Mouse (Mus musculus): ENCODE measurements at regions not wholly inside any gene's neighbourhood (a gene's known extent, or its start where the extent isn't known, plus 50 kb on each side); places are given as distances from the start of the nearest gene placed in this dataset.
"Not testable (repeated sequence)": the region's sequence is repeated elsewhere in the genome, so short reads cannot be mapped to it uniquely, and the experiment has no call there.

DNA sequence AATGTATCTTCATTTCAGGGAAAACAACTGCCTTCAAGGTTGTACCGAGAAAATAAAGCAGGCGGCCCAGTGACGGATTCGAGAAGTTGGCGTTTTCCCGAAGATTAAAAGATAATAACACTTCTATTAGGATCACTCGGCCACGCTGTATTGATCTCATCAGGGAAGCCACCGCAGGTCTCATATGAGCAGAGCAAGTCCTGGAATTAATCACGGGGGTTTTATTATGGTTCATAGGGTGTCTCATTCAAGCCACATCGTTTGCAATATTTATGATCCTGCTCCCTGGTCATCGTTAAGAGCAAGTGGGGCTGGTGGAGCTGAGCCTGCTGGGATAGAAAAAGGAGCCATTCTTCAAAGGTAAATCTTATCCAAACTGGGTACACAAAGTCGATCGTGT is 466.5 kb upstream of the Cdh5 start:
- no peak for DNase-seq (ENCODE audit: low spot score)

DNA sequence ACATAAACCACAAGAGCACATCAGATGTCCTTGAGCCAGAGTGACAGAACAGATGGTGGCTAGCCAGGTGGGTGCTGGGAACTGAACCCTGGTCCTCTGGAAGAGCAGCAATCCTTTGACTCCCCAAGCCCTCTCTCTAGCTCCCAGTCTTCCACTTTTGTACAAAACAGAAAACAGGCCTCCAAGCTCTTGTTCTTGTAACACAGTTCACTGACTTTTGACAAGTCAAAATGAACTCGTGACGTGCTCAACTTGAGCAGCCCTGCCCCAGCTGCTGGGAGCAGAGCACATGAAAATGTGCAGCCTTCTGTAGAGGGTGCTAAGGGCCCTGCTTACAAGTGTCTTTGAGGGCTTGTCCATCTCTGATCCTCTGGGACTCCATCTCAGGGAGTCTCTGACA is 457.8 kb upstream of the Cdh5 start:
- DNase-seq (ENCODE audit: low spot score) = no peak

DNA sequence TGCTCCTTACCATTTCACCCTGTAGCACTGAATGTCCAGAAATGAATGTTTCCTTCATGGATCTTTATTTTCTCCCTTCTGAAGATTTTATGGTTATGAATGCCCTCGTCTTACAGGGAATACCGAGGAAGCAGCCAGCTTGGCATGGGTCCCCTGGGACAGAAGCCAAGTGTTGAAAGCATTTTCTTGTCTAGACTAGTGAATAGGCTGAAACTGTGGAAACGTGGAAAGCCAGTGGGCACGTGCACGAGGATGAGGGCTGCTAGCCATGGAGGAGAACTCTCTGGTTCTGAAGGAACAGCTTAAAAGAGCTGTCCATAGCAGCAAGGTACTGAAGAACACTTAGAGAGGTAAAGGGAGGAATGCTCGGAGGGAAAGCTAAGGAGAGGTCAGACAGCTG is 457.3 kb upstream of the Cdh5 start:
- peak; percentile 63 for DNase-seq (ENCODE audit: low spot score)

DNA sequence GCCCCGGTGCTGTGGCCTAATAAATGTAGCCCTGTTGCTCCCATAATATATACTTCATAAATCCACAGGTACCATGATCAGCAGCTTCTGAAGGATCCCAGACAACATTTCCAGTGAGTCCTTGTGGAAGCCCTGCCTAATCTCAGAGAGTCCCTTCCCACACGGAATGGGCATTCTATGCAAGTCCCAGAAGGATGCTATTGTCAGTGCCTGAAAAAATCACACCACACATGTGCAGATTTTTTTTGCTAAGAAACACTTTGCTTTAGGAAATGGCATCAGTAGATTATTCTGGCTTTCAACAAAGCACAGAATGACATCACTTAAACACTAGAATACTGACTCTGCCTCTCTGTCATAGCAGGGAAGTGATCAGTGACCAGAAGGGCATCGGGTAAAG is 456.6 kb upstream of the Cdh5 start:
- DNase-seq (ENCODE audit: low spot score) = no peak

DNA sequence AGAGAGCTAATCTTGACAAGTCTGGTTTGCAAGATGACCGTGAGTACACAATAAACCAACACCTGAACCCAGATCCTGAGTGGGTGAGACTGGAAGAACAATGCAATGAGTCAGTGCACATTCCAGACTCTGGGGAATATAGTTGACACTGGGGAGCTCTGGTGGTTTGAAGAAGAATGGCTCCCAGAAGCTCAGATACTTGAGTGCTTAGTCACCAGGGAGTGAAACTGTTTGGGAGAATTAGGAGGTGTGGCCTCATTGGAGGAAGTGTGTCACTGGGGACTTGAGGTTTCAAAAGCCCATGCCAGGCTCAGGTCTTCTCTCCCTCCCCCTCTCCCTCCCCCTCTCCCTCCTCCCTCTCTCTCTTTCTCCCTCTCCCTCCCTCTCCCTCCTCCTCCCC is 436.6 kb upstream of the Cdh5 start:
- no peak for DNase-seq (ENCODE audit: low spot score)

DNA sequence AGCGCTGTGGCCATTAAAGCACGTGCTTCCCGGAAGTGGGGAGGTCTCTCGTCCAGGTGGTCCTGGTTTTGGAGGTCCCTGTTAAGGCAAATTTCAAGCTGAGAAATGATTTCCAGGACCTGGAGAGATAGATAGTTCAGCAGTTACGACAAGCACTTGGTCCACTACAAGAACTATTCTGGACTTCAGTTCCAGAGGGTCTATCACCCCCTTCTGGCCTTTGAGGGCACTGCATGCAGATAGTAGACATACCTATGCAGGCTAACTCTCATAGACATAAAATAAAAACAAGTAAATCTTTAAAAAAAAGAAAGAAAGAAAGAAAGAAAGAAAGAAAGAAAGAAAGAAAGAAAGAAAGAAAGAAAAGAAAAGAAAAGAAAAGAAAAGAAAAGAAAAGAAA is 415.2 kb upstream of the Cdh5 start:
- not testable (repeated sequence) for DNase-seq (ENCODE audit: low spot score)

DNA sequence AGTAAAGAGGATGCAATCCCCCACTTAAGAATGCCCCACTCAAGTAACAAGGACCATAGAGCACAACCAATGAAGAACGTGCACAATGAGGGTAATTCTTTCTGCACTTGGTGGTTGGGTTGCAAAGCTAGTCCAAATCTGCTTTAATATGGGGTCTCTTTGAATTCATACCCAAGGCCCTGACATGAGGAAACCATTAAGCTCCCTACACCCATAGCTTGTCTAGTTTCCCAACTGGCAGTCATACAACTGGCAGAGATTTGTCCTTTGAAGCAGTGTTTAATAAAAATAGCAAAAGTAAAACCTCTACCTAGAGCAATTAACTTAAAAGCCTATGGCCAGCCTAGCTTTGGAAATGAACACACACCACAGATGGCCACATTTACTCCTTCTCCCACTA is 411.0 kb upstream of the Cdh5 start:
- no peak for DNase-seq (ENCODE audit: low spot score)

DNA sequence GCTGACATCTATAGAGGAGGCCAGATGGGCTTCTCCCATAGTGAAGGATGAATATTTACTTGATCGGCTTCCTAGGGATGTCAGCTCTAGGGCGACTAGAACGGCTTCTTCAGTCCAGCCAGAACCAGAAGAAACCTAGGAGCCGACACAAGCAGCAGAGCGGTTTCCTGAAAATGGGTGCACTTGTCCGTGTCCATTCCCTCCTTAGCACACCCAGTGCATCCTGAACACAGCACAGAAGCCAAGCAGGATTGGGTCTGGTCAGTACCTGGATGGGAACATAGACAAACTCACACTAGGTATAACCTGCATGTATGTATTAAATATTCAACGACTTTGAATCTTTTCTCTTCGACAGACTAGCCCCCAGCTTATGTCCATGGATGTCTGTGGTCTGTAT is 407.9 kb upstream of the Cdh5 start:
- no peak for DNase-seq (ENCODE audit: low spot score)

DNA sequence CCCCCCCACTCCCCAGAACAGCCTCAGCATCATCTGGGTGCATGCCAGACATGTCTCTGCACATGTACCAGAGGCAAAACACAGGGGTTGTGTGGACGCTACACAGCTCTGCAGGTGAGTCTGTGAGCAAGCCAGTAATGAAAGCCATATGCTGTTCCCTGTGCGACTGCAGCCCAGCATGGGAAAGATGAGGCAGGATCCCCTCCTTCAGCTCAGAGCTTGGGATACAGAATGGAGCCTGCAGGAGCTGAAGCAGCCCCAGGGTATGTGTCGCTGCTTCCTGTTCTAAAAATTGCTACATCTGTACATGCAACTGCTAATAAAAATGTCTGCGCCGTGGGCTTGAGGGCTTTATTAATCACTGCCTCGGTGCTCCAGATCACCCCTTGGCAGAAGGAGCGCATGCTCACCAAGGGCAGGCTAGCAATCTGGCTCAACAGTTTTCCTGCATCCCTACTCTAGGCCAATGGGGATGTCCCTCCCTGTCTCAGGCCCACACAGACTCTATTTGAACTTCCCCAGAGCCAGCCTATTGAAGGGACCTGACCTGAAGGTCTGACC is 407.0 kb upstream of the Cdh5 start:
- DNase-seq (ENCODE audit: low spot score) = no peak

DNA sequence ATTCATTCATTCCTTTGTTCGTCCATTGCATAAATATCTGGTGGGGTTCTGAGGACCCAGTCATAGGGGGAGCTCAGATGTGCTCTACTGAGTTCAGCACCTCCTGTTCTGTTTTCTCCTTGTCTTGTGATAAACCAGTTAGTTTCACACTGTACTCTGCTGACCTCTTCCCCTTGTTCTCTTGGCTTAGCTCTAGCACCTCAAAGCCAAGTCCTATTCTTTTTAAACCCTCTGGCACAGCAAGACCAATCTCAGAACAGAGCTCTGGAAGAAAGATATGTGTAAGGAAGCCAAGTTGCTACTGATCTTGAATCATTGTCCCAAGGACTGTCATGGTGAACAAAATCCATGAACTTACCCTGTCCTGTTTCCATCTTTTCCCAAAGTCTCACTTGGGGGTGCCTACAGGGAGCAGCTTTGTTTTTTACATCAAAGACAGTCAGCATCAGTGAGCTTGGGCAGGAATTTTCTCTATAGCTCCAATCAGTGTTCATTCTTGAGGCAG is 402.4 kb upstream of the Cdh5 start:
- DNase-seq (ENCODE audit: low spot score) = peak; percentile 72

DNA sequence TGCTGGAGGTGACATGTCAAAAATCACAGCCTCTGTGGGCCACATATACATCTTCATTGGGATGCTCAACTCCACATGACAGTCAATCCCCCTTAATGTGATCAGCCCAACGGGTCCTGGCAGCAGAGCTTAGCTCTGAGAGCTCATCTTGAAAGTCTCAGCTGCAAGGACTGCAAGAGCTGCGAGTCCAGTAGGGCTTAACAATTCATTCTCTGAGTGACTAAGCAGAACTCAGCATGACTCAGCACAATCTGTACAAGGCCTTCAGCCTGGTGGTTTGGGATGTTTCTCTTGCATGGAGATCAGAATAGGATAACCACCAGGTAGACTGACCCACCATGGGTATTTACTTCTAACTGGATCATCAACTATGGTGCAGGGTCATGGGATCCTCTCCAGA is 399.2 kb upstream of the Cdh5 start:
- DNase-seq (ENCODE audit: low spot score) = no peak

DNA sequence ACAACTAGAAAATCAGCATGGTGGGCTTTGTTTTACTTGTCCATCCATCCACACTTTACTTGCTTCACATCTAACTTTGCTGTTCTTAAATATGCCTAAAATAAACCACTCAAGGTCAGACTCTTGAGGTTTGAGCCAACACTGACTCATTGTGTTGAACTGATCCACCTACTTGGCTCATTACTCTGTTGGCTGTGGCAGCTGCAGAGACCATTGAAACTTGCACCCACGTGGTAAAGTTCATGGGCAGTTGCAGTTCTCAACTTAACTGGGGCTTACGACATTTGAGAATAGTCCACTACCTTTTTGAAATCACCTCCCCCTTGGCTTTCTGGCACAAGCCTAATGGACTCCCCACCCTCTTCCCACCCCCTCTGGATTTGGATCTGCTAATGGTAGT is 395.3 kb upstream of the Cdh5 start:
- peak; percentile 47 for DNase-seq (ENCODE audit: low spot score)

DNA sequence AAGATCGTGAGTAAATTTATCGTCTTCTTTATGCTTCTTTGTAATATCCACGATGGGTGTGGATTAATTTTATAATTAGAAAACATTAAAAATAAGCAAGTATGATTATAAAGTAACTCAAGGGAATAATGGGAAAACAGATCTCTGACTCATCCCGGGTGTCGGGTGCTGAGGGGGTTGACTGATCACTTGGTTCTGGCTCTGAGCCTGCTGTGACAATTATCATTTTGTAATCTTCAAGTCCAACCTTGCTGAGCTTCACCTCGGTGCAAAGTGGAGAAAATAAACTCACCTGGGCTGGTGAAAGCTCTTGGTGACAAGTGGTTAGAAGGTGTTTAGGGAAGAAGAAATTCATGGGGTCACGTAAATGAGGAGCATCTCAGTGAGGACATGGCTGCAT is 390.6 kb upstream of the Cdh5 start:
- not testable (repeated sequence) for DNase-seq (ENCODE audit: low spot score)

DNA sequence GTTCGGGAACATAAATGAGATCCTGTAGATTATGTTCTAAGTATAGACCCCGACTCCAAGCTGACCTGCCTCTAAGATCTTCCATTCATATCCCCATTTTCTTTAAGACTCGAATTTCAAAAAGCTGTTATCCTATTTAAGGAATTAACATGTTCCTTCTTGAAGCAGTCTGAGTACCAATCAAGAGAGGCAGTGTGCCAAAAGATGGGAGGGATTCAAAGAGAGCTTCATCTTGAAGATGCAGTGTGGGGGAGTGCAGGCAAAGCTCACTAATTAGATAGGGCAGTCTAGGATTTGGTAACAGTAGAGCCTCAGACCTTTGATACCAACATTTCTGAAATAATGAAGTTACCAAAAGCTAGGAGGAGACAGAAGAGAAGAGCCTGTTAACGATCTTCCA is 383.7 kb upstream of the Cdh5 start:
- no peak for DNase-seq (ENCODE audit: low spot score)

DNA sequence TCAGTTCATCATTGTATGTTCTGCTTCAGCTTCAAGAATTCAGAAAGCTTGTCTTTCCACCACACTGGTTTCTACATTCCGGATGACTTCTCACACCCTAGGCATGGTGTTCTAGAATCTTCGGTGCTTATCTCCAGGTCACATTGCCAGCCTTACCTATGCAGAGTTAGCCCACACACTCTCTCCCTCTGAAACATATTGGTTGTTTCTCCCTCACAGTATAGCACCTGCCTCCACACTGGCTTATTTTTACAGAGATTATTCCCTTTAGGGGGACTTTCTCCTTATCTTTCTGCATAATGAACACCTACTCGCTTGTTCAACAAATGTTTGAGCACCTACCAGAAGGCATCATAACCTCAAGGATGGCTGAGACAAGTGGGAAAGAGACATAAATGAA is 368.0 kb upstream of the Cdh5 start:
- no peak for DNase-seq (ENCODE audit: low spot score)

DNA sequence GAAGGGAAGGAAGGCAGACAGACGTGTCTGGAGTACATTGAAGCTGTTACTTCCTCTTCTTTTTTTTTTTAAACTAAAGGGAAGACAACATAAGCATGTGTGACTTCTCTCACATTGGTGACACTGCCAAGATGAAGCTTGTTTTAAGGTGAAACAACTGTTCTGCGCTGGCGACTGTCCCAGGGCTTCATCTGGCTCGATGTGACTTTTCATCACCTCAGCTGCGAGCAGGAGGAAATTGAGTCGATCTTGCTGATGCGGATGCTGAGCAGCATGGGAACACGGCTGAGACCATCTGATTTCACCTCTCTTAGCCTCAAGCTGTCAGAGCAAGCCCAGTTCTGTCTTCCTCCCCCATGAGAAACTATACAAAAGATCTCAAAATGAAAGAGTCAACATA is 363.1 kb upstream of the Cdh5 start:
- no peak for DNase-seq (ENCODE audit: low spot score)

DNA sequence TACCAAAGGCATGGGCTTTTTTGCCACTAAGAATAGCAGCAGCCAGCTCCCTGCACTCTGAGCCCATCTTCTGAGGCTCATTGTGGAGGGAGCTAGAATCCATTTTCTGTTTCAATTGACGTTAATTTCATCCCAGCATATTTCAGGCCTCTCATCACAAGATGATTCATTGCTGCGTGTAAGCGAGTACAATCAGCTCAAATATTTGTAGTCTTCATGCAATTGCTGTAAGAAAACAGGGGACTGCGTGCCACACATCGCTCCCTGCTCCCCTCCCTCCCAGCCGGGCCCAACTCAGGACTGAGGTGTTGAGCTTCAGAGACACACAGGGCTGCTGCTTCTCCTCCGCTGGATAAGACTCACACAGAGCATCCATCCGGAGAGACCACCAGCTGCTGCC is 360.0 kb upstream of the Cdh5 start:
- no peak for DNase-seq (ENCODE audit: low spot score)

DNA sequence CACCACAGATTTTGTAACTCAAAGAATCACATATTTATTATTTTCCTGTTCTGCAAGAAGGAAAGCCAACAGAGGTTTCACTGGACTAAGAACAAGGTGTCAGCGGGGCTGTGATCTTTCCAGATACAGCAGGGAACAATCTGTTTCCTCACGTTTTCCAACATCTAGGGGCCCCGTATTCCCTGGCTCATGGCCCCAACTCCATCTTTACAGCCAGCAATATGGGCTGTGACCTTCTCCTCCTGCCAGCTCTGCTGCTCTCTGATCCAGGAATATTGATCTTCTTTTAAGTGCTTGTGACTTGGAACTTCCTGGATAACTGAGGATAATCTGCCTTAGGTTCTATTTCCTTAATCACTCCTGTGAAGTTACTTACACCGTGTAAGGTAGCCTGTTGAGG is 352.7 kb upstream of the Cdh5 start:
- DNase-seq (ENCODE audit: low spot score) = no peak

DNA sequence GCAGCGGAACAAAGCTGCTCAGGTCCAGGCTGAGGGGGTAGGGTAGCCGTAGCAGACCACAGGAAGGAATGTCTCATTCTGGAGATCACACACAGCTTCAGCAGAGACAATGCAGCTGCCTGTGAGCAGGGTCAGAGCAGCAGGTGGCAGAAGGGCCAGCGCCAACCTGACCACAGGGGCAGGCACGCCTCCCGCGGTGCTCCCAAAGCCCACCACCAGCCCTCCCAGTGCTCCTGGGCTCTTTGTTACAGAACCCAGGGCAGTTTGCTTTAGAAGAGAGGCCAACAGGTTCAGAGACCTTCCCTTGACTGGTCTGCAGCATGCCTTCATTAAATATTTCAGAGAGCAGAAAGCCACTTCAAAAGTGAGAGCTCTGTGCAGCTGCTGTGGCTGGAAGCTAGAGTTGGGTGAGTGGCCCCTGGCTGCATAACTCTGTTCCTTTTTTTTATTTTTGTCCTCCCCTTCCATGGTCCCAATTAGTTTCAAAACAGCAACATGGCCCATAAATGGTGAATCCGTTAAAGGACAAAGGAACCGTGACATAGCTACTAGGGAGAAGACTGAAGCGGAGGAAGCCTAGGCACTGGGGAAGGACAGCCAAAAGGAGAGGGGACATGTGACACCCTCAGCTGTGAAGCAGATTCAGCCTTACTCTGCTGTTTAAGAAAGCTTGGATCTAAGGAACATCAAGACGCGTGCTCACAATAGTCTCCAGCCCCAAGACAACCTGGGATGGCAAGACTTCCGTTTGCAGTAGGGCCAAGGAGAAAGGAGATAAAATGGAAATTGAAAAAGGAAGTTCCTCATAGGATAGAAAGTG is 350.9 kb upstream of the Cdh5 start:
- no peak for DNase-seq (ENCODE audit: low spot score)

DNA sequence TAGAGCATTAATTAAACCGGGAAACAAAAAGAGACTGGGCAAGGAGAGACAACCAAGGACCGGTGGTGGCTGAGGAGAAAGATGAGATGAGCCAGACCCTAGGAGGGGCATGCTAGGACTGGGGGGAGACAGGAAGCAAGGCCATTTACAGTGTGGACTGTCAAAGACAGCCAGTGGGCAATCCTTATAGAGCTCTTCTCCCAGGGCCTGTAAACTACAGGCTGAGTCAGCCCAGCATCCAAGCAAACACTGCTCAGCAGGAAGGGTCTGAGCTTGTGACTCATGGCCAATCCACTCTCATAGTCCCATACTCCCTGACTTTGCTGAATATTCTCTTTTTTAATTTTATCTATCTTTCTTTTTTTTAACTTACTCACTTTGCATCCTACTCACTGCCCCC is 350.3 kb upstream of the Cdh5 start:
- no peak for DNase-seq (ENCODE audit: low spot score)

DNA sequence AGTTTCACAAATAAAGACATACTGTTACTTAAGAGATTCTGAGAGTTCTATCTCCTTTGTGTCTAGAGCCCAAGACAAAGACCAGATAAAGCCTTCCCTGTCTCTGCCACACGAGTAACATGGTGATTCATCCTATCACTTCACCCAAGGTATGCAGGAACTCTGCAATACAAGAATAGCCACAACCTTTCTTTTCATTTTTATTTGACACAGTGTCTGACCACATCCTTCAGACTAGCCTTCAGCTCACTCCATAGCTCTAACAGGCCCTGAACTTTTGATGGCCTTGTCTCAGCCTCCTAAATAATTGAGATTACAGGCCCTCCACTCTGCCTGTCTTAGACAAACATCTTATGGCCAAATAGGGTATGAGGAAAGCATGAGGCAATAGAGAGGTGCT is 337.6 kb upstream of the Cdh5 start:
- DNase-seq (ENCODE audit: low spot score) = no peak

DNA sequence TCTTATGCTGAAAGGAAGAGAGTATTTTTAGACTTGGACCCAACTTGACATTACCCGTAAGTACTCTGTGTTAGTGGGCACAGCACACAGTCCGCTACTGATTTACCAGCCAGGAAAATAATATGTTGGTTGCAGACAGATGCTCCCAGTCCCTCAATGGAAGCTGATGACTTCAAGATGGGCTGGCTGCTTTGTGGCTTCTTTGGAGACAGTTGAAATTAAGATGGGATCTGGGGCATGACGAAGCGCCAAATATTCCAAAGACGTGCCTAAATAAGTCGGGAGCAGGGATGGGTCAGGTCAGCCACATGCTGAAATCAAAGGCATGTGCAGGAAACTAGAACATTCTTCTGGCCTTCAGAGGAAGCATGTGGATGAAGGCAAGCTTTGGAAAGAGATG is 321.8 kb upstream of the Cdh5 start:
- no peak for DNase-seq (ENCODE audit: low spot score)

DNA sequence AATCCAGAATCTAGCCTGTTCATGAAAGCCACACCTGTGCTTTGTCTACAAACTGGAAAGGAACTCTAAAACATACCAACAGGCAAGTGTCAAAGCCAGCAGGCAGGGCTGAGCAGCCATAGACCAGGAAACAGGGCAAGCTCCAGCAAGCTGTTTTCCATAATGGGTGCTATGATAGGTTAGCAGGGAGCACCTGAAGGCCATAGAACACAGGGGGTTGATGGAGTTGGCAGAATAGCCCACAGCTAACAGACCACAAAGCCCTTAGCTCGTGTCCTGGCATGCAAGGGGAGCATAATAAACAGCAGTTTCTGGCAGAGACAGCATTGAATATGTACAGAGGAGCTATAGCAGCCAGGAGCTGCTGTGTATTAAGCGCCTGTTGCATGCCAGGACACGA is 313.1 kb upstream of the Cdh5 start:
- DNase-seq (ENCODE audit: low spot score) = no peak

DNA sequence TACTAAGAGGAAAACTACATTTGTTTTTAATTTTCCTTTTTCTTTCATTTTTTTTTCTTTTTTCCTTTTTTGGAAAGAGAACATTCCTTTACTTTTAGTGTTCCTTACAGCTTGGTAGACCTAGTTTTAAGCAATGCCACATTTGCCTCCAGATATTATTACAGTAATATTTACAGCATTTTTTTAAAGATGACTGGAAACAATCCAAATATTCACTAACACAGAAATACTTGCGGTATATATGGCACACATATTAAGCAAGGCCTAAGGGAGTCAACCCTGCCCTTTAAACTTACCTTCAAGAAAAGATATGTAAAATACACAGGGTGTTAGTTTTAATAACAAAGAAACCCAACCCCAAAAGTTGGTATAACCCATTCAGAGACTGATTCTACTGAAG is 308.1 kb upstream of the Cdh5 start:
- no peak for DNase-seq (ENCODE audit: low spot score)

All from adipocyte (in vitro differentiated cells).